Mouse (Mus musculus) E14TG2a.4 (cell line): Measurements from ENCODE around the gene Frmpd2.

Experiments used
- CTCF ChIP-seq: conservative IDR thresholded peaks from 2 replicates; pipeline ENCODE4 v1.5.1; 2014; ENCODE audit warnings: low read length
- NANOG ChIP-seq: IDR thresholded peaks from 2 replicates; pipeline ENCODE4 v1.6.1; 2014; ENCODE audit warnings: borderline replicate concordance, low read length, mixed read lengths
- POU5F1 ChIP-seq: IDR thresholded peaks from 2 replicates; pipeline ENCODE4 v1.6.1; 2014; ENCODE audit warnings: low read length, borderline replicate concordance

DNA sequence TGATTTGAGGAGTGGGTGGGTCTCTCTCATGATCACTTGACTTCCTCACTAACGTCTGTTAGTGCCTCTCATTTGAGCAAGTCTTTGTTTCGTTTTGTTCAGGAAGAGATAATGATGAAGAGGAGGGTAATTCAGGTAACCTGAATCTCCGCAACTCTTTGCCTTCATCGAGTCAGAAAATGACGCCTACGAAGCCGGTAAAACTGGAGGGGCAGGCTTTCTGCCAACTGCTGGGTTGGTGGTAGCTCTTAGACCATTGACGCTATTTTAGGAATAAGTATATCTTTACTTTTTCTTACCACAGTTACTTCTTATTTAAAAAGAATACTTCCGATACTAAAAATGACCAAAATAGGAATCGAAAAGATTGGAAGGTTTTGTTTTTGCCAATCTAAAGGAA lies 135.9 kb downstream of the Frmpd2 start:
- TF ChIP-seq CTCF, result no peak
- no peak for TF ChIP-seq POU5F1
- TF ChIP-seq NANOG, result no peak
